Mouse (Mus musculus) intestine, embryonic 16.5 days (tissue): ENCODE results near the gene Kcnq1. TPM values are rescaled to one million over a fixed set of nuclear protein-coding genes. Genes with fewer than 3 reads are reported as not detected.

ENCODE experiments used
- ATAC-seq: fragments of 200-750 bp; cut with Nextera tagmentation; 2 replicates; pipeline ENCODE4 v1.8.0; 2017; ENCODE audit warnings: moderate TSS enrichment, moderate library complexity
- H3K27ac ChIP-seq: fragments of 300-500 bp; sonication (generic); 2 replicates; pipeline ENCODE4 v1.5.1; 2014; ENCODE audit warnings: mild to moderate bottlenecking, low read length
- H3K27me3 ChIP-seq: fragments of 300-500 bp; sonication (generic); replicated peaks from 2 replicates; pipeline ENCODE4 v1.6.1; 2014; ENCODE audit warnings: low read length, control low read depth, mixed read lengths; ENCODE audit not compliant: control insufficient read depth, insufficient read depth
- H3K36me3 ChIP-seq: fragments of 300-500 bp; sonication (generic); 2 replicates; pipeline ENCODE4 v1.6.1; 2014; ENCODE audit warnings: low read length, control low read depth; ENCODE audit not compliant: control insufficient read depth, insufficient read depth
- H3K4me1 ChIP-seq: fragments of 300-500 bp; sonication (generic); 2 replicates; pipeline ENCODE4 v1.6.1; 2014; ENCODE audit warnings: low read length, control low read depth, mixed read lengths; ENCODE audit not compliant: control insufficient read depth, insufficient read depth
- H3K4me2 ChIP-seq: fragments of 300-500 bp; sonication (generic); 2 replicates; pipeline ENCODE4 v1.6.1; 2014; ENCODE audit warnings: low read depth, low read length, control low read depth
- H3K4me3 ChIP-seq: fragments of 300-500 bp; sonication (generic); 2 replicates; pipeline ENCODE4 v1.5.1; 2014; ENCODE audit warnings: mild to moderate bottlenecking, low read length
- H3K9ac ChIP-seq: fragments of 300-500 bp; sonication (generic); 2 replicates; pipeline ENCODE4 v1.6.1; 2014; ENCODE audit warnings: low read depth, low read length
- H3K9me3 ChIP-seq: fragments of 300-500 bp; sonication (generic); 2 replicates; pipeline ENCODE4 v1.6.1; 2016; ENCODE audit warnings: low read length, control low read depth; ENCODE audit not compliant: control insufficient read depth
- WGBS: fragments of 180-500 bp; shearing (Covaris S2); extraction: QIAGEN DNeasy Blood & Tissue Kit; methylation state at CpG from one replicate; pipeline ENCODE4 v1.1.7; 2014; 5-methylcytosine and 5-hydroxymethylcytosine counted together
- polyA plus RNA-seq: library from polyadenylated mRNA; unstranded; fragments of >200 nt; fragmentation: Nextera tagmentation; extraction: Ambion mirVana; gene quantifications from 2 replicates; pipeline ENCODE4 v1.2.1, GENCODE M21; 2015

Kcnq1 gene
- polyA plus RNA-seq, 1 experiment from 2014 or later: 9.7 TPM

GRCm38 (mm10) chr7:143194064-143194463, 87.9 kb downstream of the Kcnq1 start:
- ATAC-seq: no peak
- H3K9me3 ChIP-seq: no peaks in the 10 kb centered on the region
- WGBS: 88% methylated on average over 7 of the region's 7 CpGs
- no peak overlapping the region for H3K27ac ChIP-seq
- H3K27me3 ChIP-seq: no peaks in the 10 kb centered on the region
- no peak overlapping the region for H3K9ac ChIP-seq
- H3K4me2 ChIP-seq: no peak overlapping the region
- H3K36me3 ChIP-seq: no peaks in the 10 kb centered on the region
- H3K4me3 ChIP-seq: no peak overlapping the region
- H3K4me1 ChIP-seq: no peaks in the 10 kb centered on the region

- no peak overlapping the region for H3K4me2 ChIP-seq
- no peaks in the 10 kb centered on the region for H3K9me3 ChIP-seq
- H3K27me3 ChIP-seq: no peaks in the 10 kb centered on the region
- no peak overlapping the region for H3K4me3 ChIP-seq
- no peak overlapping the region for H3K27ac ChIP-seq
- 65% methylated on average over 15 of the region's 15 CpGs for WGBS
- no peaks in the 10 kb centered on the region for H3K4me1 ChIP-seq
- ATAC-seq: no peak
- no peak overlapping the region for H3K9ac ChIP-seq
- no peaks in the 10 kb centered on the region for H3K36me3 ChIP-seq
These were observed 91.8 kb downstream of the Kcnq1 start for GRCm38 (mm10) chr7:143197951-143198440.

GRCm38 (mm10) chr7:143198443-143198842, 92.3 kb downstream of the Kcnq1 start:
- Histone ChIP-seq H3K4me1 (no peaks in the 10 kb centered on the region), H3K27ac (no peak overlapping the region), H3K4me3 (no peak overlapping the region), H3K27me3 (no peaks in the 10 kb centered on the region), H3K9me3 (no peaks in the 10 kb centered on the region), H3K4me2 (no peak overlapping the region), H3K36me3 (no peaks in the 10 kb centered on the region), H3K9ac (no peak overlapping the region)
- ATAC-seq: no peak
- WGBS: 59% methylated on average over 7 of the region's 7 CpGs

DNA sequence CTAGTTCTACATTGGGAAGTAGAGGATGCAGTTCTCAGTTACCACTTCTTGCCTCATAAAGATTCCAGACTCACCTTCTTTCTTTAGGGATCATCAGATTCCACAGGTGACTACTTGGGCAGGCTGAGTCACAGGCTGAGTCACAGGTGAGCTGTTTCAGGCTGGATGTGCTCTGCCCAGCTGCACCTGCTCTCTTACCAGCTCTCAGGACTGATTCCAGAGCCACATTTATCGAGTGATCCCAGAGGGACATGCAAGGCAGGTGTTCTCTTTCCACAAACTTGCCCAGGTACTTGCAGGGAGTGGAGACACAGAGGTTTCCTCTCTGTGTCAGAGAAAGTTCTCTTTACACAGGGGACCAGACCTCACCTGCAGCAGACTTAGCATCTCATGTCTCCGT, 95.1 kb downstream of the Kcnq1 start:
- H3K27me3 ChIP-seq: no peaks in the 10 kb centered on the region

DNA sequence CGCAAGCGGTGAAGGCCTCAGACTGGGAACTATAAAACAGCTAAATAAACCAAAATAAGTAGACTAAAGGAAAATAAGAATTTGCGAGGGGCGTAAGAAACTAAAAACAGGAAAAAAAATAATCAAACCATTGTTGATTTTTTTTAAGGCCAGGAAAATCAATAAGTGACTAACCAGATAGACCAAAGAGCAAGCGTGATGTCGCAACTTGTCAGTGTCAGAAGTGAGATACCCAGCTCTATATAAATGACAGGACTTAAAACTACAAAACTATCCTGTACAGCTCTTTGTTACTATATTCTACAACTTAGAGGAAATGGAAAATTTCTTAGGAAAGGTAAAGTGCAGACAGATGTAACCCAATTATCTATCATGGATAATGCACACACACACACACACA, 97.7 kb downstream of the Kcnq1 start:
- 86% methylated on average over 6 of the region's 6 CpGs for WGBS
- Histone ChIP-seq H3K4me2 (no peak overlapping the region), H3K36me3 (no peaks in the 10 kb centered on the region), H3K4me3 (no peak overlapping the region), H3K27me3 (no peaks in the 10 kb centered on the region), H3K9ac (no peak overlapping the region), H3K9me3 (no peaks in the 10 kb centered on the region), H3K4me1 (no peaks in the 10 kb centered on the region), H3K27ac (no peak overlapping the region)
- ATAC-seq: no peak

More for the DNA sequence above, 95.1 kb downstream of the Kcnq1 start:
- H3K27ac ChIP-seq: no peak overlapping the region
- H3K9ac ChIP-seq: no peak overlapping the region
- no peaks in the 10 kb centered on the region for H3K9me3 ChIP-seq
- no peak overlapping the region for H3K4me2 ChIP-seq
- no peaks in the 10 kb centered on the region for H3K4me1 ChIP-seq
- no peak overlapping the region for H3K4me3 ChIP-seq
- no peaks in the 10 kb centered on the region for H3K36me3 ChIP-seq
- no peak for ATAC-seq
- WGBS: 77% methylated on average over 2 of the region's 2 CpGs

DNA sequence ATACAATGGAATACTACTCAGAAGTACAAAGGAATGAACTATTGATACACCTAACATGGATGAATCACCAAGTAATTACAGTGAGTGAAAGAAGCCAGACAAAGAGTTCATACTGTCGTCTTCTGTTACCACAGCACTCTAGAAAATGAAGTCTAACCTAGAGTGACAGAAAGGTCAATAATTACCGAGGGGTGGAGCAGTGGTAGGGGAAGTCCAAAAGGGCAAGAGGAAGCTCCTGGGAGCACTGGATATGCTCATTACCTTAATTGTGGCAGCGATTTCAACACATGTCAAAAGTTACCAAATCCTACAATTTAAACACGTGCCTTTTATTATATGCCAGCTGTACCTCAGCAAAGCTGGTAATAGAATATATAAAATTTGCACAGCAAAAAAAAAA, 100.9 kb downstream of the Kcnq1 start:
- Histone ChIP-seq H3K27ac (no peak overlapping the region), H3K4me3 (no peak overlapping the region), H3K9ac (no peak overlapping the region), H3K4me1 (no peaks in the 10 kb centered on the region), H3K9me3 (no peaks in the 10 kb centered on the region), H3K27me3 (no peaks in the 10 kb centered on the region), H3K4me2 (no peak overlapping the region), H3K36me3 (no peaks in the 10 kb centered on the region)
- 47% methylated on average over 4 of the region's 4 CpGs for WGBS
- peak; percentile 89 for ATAC-seq

DNA sequence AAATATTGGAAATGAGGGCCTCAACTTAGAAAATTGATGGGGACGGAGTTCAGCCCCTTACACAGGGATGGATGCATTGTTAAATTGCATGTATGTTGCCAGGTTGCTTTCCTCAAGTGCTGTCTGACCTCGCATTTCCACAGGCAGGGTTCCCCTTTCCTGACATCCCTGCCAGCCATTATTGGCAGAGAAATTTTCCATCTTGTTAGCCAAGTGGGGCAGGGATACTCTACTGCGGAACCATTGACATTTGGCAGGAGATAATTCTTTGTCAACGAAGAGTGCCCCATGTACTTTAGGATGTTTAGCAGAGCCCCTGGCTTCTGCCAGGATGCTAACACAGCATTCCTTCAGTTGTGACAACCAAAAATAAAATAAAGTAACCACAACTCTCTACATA, 104.6 kb downstream of the Kcnq1 start:
- Histone ChIP-seq H3K4me2 (no peak overlapping the region), H3K4me1 (no peaks in the 10 kb centered on the region), H3K27ac (no peak overlapping the region), H3K9me3 (no peaks in the 10 kb centered on the region), H3K4me3 (no peak overlapping the region), H3K27me3 (no peaks in the 10 kb centered on the region), H3K36me3 (no peaks in the 10 kb centered on the region), H3K9ac (no peak overlapping the region)
- WGBS: 67% methylated on average over 4 of the region's 4 CpGs
- no peak for ATAC-seq

GRCm38 (mm10) chr7:143251206-143251605, 145.0 kb downstream of the Kcnq1 start:
- Histone ChIP-seq H3K4me3 (no peak overlapping the region), H3K4me2 (no peak overlapping the region), H3K27ac (no peak overlapping the region), H3K9me3 (peaks cover 10% of the 10 kb centered on the region), H3K36me3 (peaks cover 14% of the 10 kb centered on the region), H3K27me3 (no peaks in the 10 kb centered on the region), H3K4me1 (no peaks in the 10 kb centered on the region), H3K9ac (no peak overlapping the region)
- ATAC-seq: no peak
- WGBS: 76% methylated on average over 2 of the region's 2 CpGs

DNA sequence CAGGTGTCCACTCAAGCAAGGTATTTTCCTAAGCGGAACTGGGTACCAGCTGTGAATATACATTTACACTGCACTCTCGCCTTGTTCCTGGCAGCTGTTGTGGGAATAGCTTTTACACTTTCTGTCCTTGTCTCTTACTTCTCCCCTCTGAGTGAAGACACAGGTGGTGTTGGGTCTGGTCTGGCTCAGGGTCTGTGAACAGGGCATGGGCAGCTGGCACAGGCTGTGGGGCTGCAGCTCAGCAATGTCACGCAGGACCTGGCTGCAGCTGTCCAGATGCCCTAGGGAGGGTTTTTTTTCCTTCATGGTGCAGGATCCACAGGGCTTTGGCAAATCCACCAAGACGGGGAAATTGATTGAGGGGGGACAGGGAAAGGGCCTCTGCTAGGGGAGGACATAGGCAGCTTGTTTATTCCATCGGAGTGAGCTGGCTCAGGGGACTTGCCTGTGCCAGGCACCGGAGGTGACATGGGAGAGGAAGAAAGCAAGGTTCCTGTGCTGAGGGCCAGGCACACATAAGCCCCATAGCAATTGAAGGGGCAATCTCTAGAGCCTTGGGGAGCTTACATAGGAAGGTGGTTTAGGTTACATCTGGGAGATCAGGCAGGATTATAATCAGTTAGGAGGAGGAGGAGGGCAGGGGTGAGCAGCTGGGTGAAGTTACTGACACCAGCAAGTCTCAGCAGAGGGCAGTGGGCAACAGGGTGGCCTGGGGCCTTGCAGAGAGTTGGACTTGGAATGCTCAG, 147.1 kb downstream of the Kcnq1 start:
- Histone ChIP-seq H3K4me2 (no peak overlapping the region), H3K4me1 (no peaks in the 10 kb centered on the region), H3K4me3 (no peak overlapping the region), H3K9me3 (peaks cover 10% of the 10 kb centered on the region), H3K27me3 (no peaks in the 10 kb centered on the region), H3K9ac (no peak overlapping the region), H3K27ac (no peak overlapping the region), H3K36me3 (peaks cover 14% of the 10 kb centered on the region)
- WGBS: 77% methylated on average over 6 of the region's 6 CpGs
- no peak for ATAC-seq

GRCm38 (mm10) chr7:143254901-143255300, 148.7 kb downstream of the Kcnq1 start:
- Histone ChIP-seq H3K36me3 (peaks cover 14% of the 10 kb centered on the region), H3K4me3 (no peak overlapping the region), H3K4me2 (no peak overlapping the region), H3K27me3 (no peaks in the 10 kb centered on the region), H3K9ac (no peak overlapping the region), H3K27ac (no peak overlapping the region), H3K4me1 (no peaks in the 10 kb centered on the region), H3K9me3 (peaks cover 10% of the 10 kb centered on the region)
- WGBS: 87% methylated on average over 2 of the region's 2 CpGs
- ATAC-seq: no peak
